Mouse (Mus musculus) E14TG2a.4 (cell line): ENCODE results near the gene Det1.

Experiments used
- H3K27me3 ChIP-seq: 2 replicates; pipeline ENCODE4 v1.6.1; 2014; ENCODE audit warnings: low read length, control low read depth; ENCODE audit not compliant: insufficient read depth
- H3K36me3 ChIP-seq: 2 replicates; pipeline ENCODE4 v1.6.1; 2014; ENCODE audit warnings: low read length, control low read depth; ENCODE audit not compliant: insufficient read depth
- H3K4me1 ChIP-seq: replicated peaks from 2 replicates; pipeline ENCODE4 v1.6.1; 2014; ENCODE audit warnings: low read depth, low read length, control low read depth
- H3K4me3 ChIP-seq: replicated peaks from 2 replicates; pipeline ENCODE4 v1.5.1; 2014; ENCODE audit warnings: mild to moderate bottlenecking, low read length
- H3K9me3 ChIP-seq: 2 replicates; pipeline ENCODE4 v1.6.1; 2014; ENCODE audit warnings: low read length, control low read depth
- CTCF ChIP-seq: conservative IDR thresholded peaks from 2 replicates; pipeline ENCODE4 v1.5.1; 2014; ENCODE audit warnings: low read length
- NANOG ChIP-seq: IDR thresholded peaks from 2 replicates; pipeline ENCODE4 v1.6.1; 2014; ENCODE audit warnings: borderline replicate concordance, low read length, mixed read lengths
- POU5F1 ChIP-seq: IDR thresholded peaks from 2 replicates; pipeline ENCODE4 v1.6.1; 2014; ENCODE audit warnings: low read length, borderline replicate concordance

Det1 gene

DNA sequence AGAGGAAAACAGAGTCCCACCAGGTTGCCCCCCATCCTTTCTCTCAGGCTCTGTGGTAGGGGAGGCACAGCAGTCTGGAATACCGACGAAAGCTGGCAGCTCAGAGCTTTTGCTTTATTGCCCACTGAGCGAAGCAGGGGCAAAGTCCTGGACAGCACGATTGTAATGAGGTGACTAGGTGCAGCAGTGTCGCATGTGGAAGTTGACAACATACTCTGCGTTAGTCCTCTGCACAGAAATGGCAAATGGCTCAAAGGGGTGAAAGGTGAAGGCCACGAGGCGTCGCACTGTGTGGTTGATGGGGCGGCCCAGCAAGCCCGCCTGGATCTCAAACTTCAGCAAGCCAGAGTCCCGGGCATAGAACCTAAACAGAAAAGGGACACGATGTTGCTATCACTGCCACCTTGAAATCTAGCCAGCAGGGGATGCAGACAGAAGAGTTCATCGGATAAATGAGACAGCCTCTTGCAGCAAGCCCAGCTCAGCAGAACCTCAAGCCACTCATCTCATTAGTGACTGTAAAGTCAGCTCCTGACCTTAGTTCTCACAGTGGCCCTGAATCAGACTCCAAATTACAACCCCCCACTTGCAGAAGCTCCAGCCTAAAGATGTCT, 19.2 kb downstream of the Det1 start:
- TF ChIP-seq POU5F1, result no peak
- no peak for TF ChIP-seq CTCF
- no peak for TF ChIP-seq NANOG
- Histone ChIP-seq H3K27me3 (no peaks in the 10 kb centered on the region), H3K36me3 (peaks cover 69% of the 10 kb centered on the region), H3K4me3 (no peak overlapping the region), H3K4me1 (0 out of 2 replicates have a peak, but pooled peaks cover under 1% of the 10 kb centered on the region), H3K9me3 (no peaks in the 10 kb centered on the region)

DNA sequence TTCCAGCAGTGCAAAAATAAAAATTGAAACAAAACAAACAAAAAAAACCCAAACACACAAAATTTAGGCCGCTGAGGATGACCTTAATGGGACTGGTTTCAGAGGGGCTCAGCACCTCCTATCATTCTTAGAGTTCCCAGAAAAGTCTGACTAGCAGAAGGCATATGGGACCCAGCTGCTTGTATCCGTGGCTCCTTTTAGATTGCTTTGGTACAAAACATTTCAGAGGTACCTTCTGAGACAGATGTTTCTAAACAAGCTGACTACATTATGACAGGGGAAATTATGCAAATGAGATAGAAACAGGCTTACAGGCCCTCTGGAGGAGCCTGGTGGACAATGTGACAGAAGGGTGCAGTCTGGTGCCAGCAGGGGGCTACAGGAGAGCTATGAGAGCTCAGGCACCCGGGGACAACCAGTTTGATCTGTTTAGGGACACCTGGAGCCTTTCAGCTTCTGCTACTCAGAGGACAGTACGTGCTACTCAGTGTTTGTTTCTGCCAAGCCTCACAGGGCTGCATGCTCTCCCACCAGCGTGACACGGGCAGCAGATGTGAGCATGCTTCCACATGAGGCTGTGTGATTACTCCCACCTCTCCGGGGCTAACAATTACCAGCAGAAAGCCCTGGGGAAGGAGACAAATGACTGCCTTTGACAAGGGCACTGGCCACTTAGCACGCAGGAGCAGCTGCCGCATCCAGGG, 20.2 kb downstream of the Det1 start:
- Histone ChIP-seq H3K27me3 (no peaks in the 10 kb centered on the region), H3K36me3 (peaks cover 75% of the 10 kb centered on the region), H3K4me3 (no peak overlapping the region), H3K4me1 (0 out of 2 replicates have a peak, but pooled peaks cover 3% of the 10 kb centered on the region), H3K9me3 (no peaks in the 10 kb centered on the region)
- TF ChIP-seq CTCF (no peak), NANOG (no peak), POU5F1 (no peak)

DNA sequence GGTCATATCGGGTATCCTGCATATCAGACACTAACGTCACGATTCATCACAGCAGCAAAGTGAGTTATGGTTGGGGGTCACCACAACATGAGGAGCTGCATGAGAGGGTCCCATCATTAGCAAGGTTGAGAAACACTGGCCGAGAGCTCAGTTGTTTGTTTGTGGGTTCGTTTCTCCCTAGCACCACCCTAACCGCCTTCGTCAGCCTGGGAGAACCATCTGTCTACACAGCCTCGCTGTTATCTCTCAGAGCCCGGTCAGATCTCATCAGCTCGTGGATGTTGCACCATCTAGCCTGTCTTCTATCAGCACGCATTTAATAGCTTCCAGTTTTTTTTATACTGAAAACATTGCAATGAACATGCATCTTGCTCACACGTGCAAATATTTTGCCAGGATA, 28.7 kb downstream of the Det1 start:
- H3K9me3 ChIP-seq, result no peaks in the 10 kb centered on the region
- H3K36me3 ChIP-seq, result peaks cover 12% of the 10 kb centered on the region
- no peak overlapping the region for H3K4me3 ChIP-seq
- no peaks in the 10 kb centered on the region for H3K27me3 ChIP-seq
- 0 out of 2 replicates have a peak, but pooled peaks cover 6% of the 10 kb centered on the region for H3K4me1 ChIP-seq
- no peak for TF ChIP-seq CTCF
- no peak for TF ChIP-seq POU5F1
- no peak for TF ChIP-seq NANOG

DNA sequence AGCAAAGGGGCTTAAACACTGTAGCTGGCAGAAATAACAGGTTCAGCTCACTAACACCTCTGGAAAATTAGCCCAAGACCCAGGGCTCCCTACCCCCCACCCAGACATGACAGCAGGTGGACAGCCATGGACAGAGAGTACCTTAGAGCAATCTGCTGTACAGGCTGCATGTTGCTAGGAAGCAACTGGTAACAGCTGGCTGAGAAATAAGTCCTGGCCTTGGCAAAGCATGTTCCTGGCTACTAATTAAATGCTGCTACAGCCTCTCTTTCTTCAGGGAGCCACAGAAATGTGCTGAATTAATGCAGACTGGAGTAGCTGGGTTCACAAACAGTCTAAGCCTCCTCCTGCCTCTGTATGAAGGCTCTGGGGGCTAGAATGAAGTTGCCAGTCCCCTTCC, 32.3 kb downstream of the Det1 start:
- Histone ChIP-seq H3K4me1 (0 out of 2 replicates have a peak, but pooled peaks cover 3% of the 10 kb centered on the region), H3K9me3 (no peaks in the 10 kb centered on the region), H3K4me3 (no peak overlapping the region), H3K36me3 (no peaks in the 10 kb centered on the region), H3K27me3 (no peaks in the 10 kb centered on the region)
- TF ChIP-seq POU5F1 (no peak), NANOG (no peak), CTCF (no peak)

DNA sequence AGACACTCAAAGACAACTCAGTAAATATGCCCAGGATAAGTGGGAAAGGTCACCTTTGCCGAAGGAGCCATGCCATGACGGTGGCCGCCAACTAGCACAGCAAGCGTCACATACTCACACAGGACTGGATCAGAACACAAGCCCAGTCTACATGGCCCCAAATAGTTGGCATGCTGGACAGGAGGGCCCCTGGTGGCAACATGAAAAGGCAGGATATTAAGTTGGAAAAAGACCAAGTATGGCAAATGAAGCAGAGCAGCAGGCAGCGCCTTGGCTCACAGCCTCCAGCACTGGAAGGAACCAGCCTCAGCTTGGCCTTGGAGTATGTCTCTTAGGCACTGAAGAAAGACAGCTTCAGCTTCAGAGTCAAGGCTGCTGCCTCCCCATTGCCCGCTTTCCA, 33.3 kb downstream of the Det1 start:
- TF ChIP-seq NANOG, result no peak
- TF ChIP-seq POU5F1, result no peak
- TF ChIP-seq CTCF, result no peak
- Histone ChIP-seq H3K4me3 (no peak overlapping the region), H3K4me1 (0 out of 2 replicates have a peak, but pooled peaks cover 3% of the 10 kb centered on the region), H3K27me3 (peaks cover 2% of the 10 kb centered on the region; the same call in 1 of the 2 replicates), H3K36me3 (no peaks in the 10 kb centered on the region), H3K9me3 (no peaks in the 10 kb centered on the region)

DNA sequence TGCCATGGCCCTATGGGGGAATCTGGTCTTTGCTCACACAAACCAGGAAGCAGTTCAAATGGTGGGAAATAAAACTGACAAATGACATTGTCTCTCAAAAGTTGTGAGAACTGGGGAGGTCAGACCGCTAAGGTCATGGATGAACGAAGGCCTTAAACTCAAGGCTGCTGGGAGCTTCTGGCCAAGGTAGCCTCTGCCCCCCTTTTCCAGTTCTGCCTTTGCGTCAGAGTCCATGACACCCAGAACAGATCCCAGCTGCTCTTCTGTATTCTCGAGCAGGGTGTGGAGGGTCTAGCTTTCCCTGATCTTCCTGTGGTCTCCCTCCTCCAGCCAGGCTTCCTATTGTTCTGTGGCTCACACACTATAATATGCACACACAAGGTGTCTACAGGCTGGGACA, 39.9 kb downstream of the Det1 start:
- TF ChIP-seq POU5F1, result no peak
- TF ChIP-seq CTCF, result no peak
- no peak for TF ChIP-seq NANOG
- peaks cover 2% of the 10 kb centered on the region; the same call in 1 of the 2 replicates for H3K27me3 ChIP-seq
- H3K9me3 ChIP-seq, result no peaks in the 10 kb centered on the region
- H3K36me3 ChIP-seq, result no peaks in the 10 kb centered on the region
- no peak overlapping the region for H3K4me3 ChIP-seq
- peaks cover 14% of the 10 kb centered on the region for H3K4me1 ChIP-seq

DNA sequence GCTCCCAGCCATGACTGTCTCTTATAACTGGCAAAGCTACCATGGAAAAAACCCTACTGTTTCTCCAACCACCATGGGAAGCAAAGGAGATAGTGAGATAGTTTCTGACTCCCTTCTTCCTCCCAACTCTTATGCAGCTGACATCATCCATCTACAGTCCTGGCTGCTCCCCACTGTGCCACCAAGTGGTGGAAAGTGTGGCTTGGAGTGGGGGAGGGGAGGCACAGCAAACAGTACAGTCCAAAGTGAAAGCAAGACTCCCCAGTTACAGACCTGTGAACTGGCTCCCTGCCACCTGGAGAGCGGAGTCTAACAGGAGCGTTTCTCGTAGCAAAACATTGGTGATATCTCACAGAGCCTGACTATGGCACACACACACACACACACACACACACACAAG, 43.2 kb downstream of the Det1 start:
- H3K4me1 ChIP-seq, result peaks cover 19% of the 10 kb centered on the region
- no peaks in the 10 kb centered on the region for H3K9me3 ChIP-seq
- no peaks in the 10 kb centered on the region for H3K36me3 ChIP-seq
- peaks cover 16% of the 10 kb centered on the region for H3K27me3 ChIP-seq
- TF ChIP-seq NANOG, result no peak
- no peak for TF ChIP-seq POU5F1
- TF ChIP-seq CTCF, result no peak
- H3K4me3 ChIP-seq, result no peak overlapping the region

DNA sequence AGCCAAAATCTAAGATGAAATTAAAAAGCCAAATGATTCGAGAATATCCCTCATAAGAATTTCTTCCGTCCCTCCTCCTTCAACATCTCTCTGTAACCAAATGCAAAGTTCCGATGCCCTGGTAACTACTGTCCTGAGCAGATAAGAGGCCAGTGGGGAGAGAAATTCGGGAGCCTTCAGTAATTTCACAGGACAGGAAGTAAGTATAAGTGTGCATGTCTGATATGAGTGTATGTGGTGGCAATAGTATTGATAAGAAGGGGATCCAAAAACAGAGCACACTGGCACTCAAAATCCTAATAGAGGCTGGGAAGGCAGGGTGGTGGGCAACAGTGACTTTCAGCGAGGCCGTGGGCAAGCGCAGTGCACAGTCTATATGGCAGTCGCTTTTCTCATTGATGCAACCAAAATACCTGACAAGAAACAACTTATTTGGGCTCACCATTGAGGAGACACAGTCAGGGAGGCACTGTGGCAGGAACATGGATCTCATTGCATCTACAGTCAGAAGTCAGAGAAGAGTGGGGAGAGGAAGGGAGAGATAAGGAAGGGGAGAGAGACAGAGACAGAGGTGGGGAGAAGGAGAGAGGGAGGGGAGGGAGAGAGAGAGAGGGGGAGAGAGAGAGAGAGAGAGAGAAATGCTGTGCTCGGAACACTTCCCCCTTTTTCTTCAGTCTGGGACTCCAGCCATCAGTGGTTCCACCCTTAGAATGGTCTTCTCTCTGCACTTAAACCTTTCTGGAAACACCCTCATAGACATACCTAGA, 47.1 kb downstream of the Det1 start:
- Histone ChIP-seq H3K9me3 (no peaks in the 10 kb centered on the region), H3K4me1 (peaks cover 39% of the 10 kb centered on the region), H3K36me3 (no peaks in the 10 kb centered on the region), H3K4me3 (no peak overlapping the region), H3K27me3 (peaks cover 16% of the 10 kb centered on the region)
- TF ChIP-seq CTCF (no peak), NANOG (no peak)
